Mouse (Mus musculus) myocyte (in vitro differentiated cells): ENCODE results near the gene Ppp2r2c.

Experiments
- MYOG ChIP-seq, 3 experiments: IDR thresholded peaks; one replicate each; pipeline ENCODE4 v1.6.1; 2011; ENCODE audit warnings: control low read depth in 2 of 3, low read depth in 2 of 3, mild to moderate bottlenecking in 2 of 3; ENCODE audit not compliant: insufficient read length in 2 of 3, control insufficient read depth in 1 of 3, insufficient read depth in 1 of 3
- POLR2A ChIP-seq: IDR thresholded peaks from one replicate; pipeline ENCODE4 v1.6.1; 2011; ENCODE audit warnings: low read depth, mild to moderate bottlenecking, control low read depth, moderate library complexity; ENCODE audit not compliant: insufficient read length

GRCm38 (mm10) chr5:36958837-36959236 is 90.5 kb downstream of the Ppp2r2c start:
- TF ChIP-seq POLR2A: no peak
- TF ChIP-seq MYOG (IDR thresholded peaks at IDR 0.05; ENCODE audit: control insufficient read depth in 1 of 3, insufficient read depth in 1 of 3, insufficient read length in 2 of 3, low read depth in 2 of 3): no peak
